Mouse (Mus musculus) bone marrow macrophage, adult 2 months (primary cell): ENCODE measurements around the gene C330021F23Rik.

ENCODE experiments used
- CTCF ChIP-seq: IDR thresholded peaks from 2 replicates; pipeline ENCODE4 v1.5.1; 2012; ENCODE audit warnings: low read depth, mild to moderate bottlenecking, low read length, moderate library complexity
- POLR2A ChIP-seq: IDR thresholded peaks from 2 replicates; pipeline ENCODE4 v1.6.1; 2012; ENCODE audit warnings: mild to moderate bottlenecking, low read depth, low read length, borderline replicate concordance

- TF ChIP-seq CTCF (no peak), POLR2A (no peak)
These were observed 31.4 kb downstream of the C330021F23Rik start for GRCm38 (mm10) chr8:3599219-3599618.
